Mouse (Mus musculus) intestine, embryonic 14.5 days (tissue): ENCODE measurements around the gene Mindy4. TPM values are rescaled to one million over a fixed set of nuclear protein-coding genes. Genes with fewer than 3 reads are reported as not detected.

ENCODE experiments used
- ATAC-seq: fragments of 200-750 bp; cut with Nextera tagmentation; replicated peaks from 2 replicates; pipeline ENCODE4 v1.8.0; 2017; ENCODE audit warnings: low read depth, moderate number of reproducible peaks, moderate TSS enrichment, moderate library complexity; ENCODE audit not compliant: low FRiP score, low TSS enrichment
- DNase-seq: peaks from one replicate; pipeline ENCODE4 v3.0.0-alpha.2; 2018; ENCODE audit warnings: low spot score
- H3K27ac ChIP-seq: fragments of 300-500 bp; sonication (generic); 2 replicates; pipeline ENCODE4 v1.5.1; 2014; ENCODE audit warnings: low read depth, mild to moderate bottlenecking, control low read depth
- H3K27me3 ChIP-seq: fragments of 300-500 bp; sonication (generic); replicated peaks from 2 replicates; pipeline ENCODE4 v1.6.1; 2014; ENCODE audit warnings: low read length, control low read depth; ENCODE audit not compliant: control insufficient read depth, insufficient read depth
- H3K36me3 ChIP-seq: fragments of 300-500 bp; sonication (generic); 2 replicates; pipeline ENCODE4 v1.6.1; 2014; ENCODE audit warnings: low read length, control low read depth; ENCODE audit not compliant: control insufficient read depth, insufficient read depth
- H3K4me1 ChIP-seq: fragments of 300-500 bp; sonication (generic); replicated peaks from 2 replicates; pipeline ENCODE4 v1.6.1; 2014; ENCODE audit warnings: low read length, control low read depth, mixed read lengths; ENCODE audit not compliant: control insufficient read depth, insufficient read depth
- H3K4me2 ChIP-seq: fragments of 300-500 bp; sonication (generic); 2 replicates; pipeline ENCODE4 v1.6.1; 2014; ENCODE audit warnings: low read length
- H3K4me3 ChIP-seq: fragments of 300-500 bp; sonication (generic); 2 replicates; pipeline ENCODE4 v1.5.1; 2014; ENCODE audit warnings: low read depth, low read length, control low read depth, mixed read lengths
- H3K9ac ChIP-seq: fragments of 300-500 bp; sonication (generic); 2 replicates; pipeline ENCODE4 v1.6.1; 2014; ENCODE audit warnings: mild to moderate bottlenecking, low read length
- H3K9me3 ChIP-seq: fragments of 300-500 bp; sonication (generic); 2 replicates; pipeline ENCODE4 v1.6.1; 2016; ENCODE audit warnings: low read length, control low read depth; ENCODE audit not compliant: control insufficient read depth
- WGBS: fragments of 180-500 bp; shearing (Covaris S2); extraction: QIAGEN DNeasy Blood & Tissue Kit; methylation state at CpG from one replicate; pipeline ENCODE4 v1.1.7; 2014; 5-methylcytosine and 5-hydroxymethylcytosine counted together
- polyA plus RNA-seq: library from polyadenylated mRNA; unstranded; fragments of >200 nt; fragmentation: Nextera tagmentation; extraction: Ambion mirVana; gene quantifications from 2 replicates; pipeline ENCODE4 v1.2.1, GENCODE M21; 2014

Mindy4 gene
- polyA plus RNA-seq, 1 experiment from 2014 or later = 10.9 TPM

DNA sequence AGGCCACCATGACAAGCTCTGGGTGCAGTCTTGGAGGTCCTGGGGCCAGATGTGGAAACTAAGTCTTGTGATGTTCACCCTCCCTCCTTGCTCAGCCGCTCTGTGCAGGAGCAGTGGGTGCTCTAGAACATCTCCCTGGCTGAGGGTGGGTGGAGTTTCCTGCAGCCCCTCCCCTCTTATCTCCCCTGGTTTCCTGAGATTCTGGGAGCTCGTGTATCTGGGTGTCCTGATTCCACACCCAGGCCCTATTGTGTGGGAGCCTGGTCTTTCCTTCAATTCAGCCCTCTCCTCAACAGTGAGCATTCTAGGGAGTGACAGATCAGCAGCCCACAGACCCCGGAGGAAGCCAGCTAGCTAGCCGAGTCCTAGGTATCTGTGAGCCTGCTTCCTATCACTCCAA is 123.1 kb downstream of the Mindy4 start:
- Histone ChIP-seq H3K9me3 (no peaks in the 10 kb centered on the region), H3K4me3 (no peak overlapping the region), H3K27ac (no peak overlapping the region), H3K9ac (no peak overlapping the region), H3K4me2 (no peak overlapping the region), H3K4me1 (peaks cover 4% of the 10 kb centered on the region; the same call in 1 of the 2 replicates), H3K36me3 (no peaks in the 10 kb centered on the region), H3K27me3 (no peaks in the 10 kb centered on the region)
- ATAC-seq = no peak
- no peak for DNase-seq
- 49% methylated on average over 4 of the region's 4 CpGs for WGBS

- H3K36me3 ChIP-seq = no peaks in the 10 kb centered on the region
These were observed 124.1 kb downstream of the Mindy4 start for GRCm38 (mm10) chr6:55327326-55327725.

GRCm38 (mm10) chr6:55328179-55328578 is 125.0 kb downstream of the Mindy4 start:
- DNase-seq (no peak), ATAC-seq (no peak)
- Histone ChIP-seq H3K4me3 (no peak overlapping the region), H3K9me3 (no peaks in the 10 kb centered on the region), H3K4me2 (no peak overlapping the region), H3K9ac (no peak overlapping the region), H3K4me1 (peaks cover 9% of the 10 kb centered on the region; the same call in 1 of the 2 replicates), H3K36me3 (no peaks in the 10 kb centered on the region), H3K27me3 (no peaks in the 10 kb centered on the region), H3K27ac (no peak overlapping the region)
- WGBS = 67% methylated on average over 4 of the region's 4 CpGs

More at GRCm38 (mm10) chr6:55327326-55327725, 124.1 kb downstream of the Mindy4 start:
- Histone ChIP-seq H3K27ac (no peak overlapping the region), H3K4me2 (no peak overlapping the region), H3K9me3 (no peaks in the 10 kb centered on the region), H3K27me3 (no peaks in the 10 kb centered on the region), H3K4me3 (no peak overlapping the region), H3K4me1 (peaks cover 9% of the 10 kb centered on the region; the same call in 1 of the 2 replicates), H3K9ac (no peak overlapping the region)
- WGBS = 68% methylated on average over 13 of the region's 13 CpGs
- ATAC-seq = no peak
- no peak for DNase-seq

DNA sequence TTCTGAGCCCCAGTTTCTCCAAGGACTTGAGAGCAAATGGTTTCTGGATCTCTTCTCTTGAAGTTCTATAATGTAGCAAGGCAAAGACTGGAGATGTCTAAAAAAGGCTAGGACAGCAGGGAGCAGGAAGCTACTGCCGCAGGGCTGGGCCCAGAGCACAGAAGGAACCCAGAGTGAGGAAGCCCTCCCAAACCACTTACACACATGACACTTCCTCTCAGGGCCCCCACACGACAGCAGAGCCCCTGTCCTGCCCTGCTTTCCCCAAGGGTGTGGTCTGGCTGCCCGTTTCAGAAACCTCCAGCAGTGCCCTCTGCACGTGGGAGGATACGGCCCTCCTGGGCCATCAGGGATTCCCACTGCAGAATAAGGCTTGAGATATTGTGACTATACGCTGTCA is 128.1 kb downstream of the Mindy4 start:
- no peaks in the 10 kb centered on the region for H3K9me3 ChIP-seq
- ATAC-seq = no peak
- 57% methylated on average over 6 of the region's 6 CpGs for WGBS

GRCm38 (mm10) chr6:55332100-55332772 is 129.1 kb downstream of the Mindy4 start:
- H3K4me3 ChIP-seq = no peak overlapping the region
- H3K27me3 ChIP-seq = no peaks in the 10 kb centered on the region
- no peak overlapping the region for H3K9ac ChIP-seq
- H3K4me1 ChIP-seq = peaks cover 17% of the 10 kb centered on the region
- DNase-seq = no peak
- no peak overlapping the region for H3K27ac ChIP-seq
- ATAC-seq = no peak
- H3K4me2 ChIP-seq = no peak overlapping the region
- no peaks in the 10 kb centered on the region for H3K36me3 ChIP-seq
- H3K9me3 ChIP-seq = no peaks in the 10 kb centered on the region
- 61% methylated on average over 5 of the region's 5 CpGs for WGBS

More for the DNA sequence above, 128.1 kb downstream of the Mindy4 start:
- no peak for DNase-seq
- peaks cover 14% of the 10 kb centered on the region for H3K4me1 ChIP-seq
- no peaks in the 10 kb centered on the region for H3K36me3 ChIP-seq
- no peaks in the 10 kb centered on the region for H3K27me3 ChIP-seq
- no peak overlapping the region for H3K9ac ChIP-seq
- H3K27ac ChIP-seq = no peak overlapping the region
- H3K4me2 ChIP-seq = no peak overlapping the region
- H3K4me3 ChIP-seq = no peak overlapping the region

- no peak overlapping the region for H3K4me3 ChIP-seq
- DNase-seq = no peak
- no peaks in the 10 kb centered on the region for H3K9me3 ChIP-seq
- no peak overlapping the region for H3K9ac ChIP-seq
- no peak overlapping the region for H3K4me2 ChIP-seq
- ATAC-seq = no peak
- no peak overlapping the region for H3K27ac ChIP-seq
- WGBS = 75% methylated on average over 6 of the region's 6 CpGs
- peaks cover 15% of the 10 kb centered on the region for H3K4me1 ChIP-seq
- H3K27me3 ChIP-seq = no peaks in the 10 kb centered on the region
- H3K36me3 ChIP-seq = no peaks in the 10 kb centered on the region
These were observed 129.6 kb downstream of the Mindy4 start for GRCm38 (mm10) chr6:55332773-55333109.

DNA sequence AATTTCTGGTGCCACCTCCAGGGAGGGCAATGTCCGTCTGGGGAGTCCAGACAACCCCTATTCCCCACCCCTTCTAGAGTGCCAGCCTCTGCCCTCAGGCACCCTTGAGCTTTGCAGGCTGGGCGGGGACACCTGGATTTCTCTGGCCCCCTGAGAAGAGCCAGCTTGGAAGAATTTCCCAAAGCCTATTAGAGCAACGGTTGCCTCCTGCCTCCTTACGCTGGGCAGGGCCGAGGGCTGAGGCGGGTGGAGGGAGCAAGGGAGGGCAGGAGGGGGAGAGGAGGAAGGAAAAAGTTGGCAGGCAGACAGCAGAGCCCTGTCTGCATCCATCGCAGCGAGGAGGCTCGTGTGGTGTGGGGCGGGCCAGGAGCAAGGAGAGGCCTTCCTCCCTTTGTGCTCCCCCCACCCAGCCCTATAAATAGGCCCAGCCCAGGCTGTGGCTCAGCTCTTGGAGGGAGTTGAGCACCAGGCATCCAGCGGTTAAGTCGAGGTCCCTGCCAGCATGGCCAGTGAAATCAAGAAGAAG is 132.9 kb downstream of the Mindy4 start, which contains the start of gene Aqp1:
TSS of gene Aqp1 (plus strand) at position 444 of the 526 bp plus-strand sequence.
- H3K27me3 ChIP-seq = no peaks in the 10 kb centered on the region
- 20% methylated on average over 12 of the region's 12 CpGs for WGBS
- DNase-seq (peak; percentile 63), ATAC-seq (peak; percentile 80)
- H3K4me3 ChIP-seq = no peak within 1 kb of the TSS
- peaks cover 20% of the 10 kb centered on the region for H3K4me1 ChIP-seq
- no peaks in the 10 kb centered on the region for H3K36me3 ChIP-seq
- H3K27ac ChIP-seq = no peak within 1 kb of the TSS
- no peak within 1 kb of the TSS for H3K9ac ChIP-seq
- no peaks in the 10 kb centered on the region for H3K9me3 ChIP-seq
- peak within 1 kb of the TSS; percentile 20; the same call in 1 of the 2 replicates for H3K4me2 ChIP-seq

DNA sequence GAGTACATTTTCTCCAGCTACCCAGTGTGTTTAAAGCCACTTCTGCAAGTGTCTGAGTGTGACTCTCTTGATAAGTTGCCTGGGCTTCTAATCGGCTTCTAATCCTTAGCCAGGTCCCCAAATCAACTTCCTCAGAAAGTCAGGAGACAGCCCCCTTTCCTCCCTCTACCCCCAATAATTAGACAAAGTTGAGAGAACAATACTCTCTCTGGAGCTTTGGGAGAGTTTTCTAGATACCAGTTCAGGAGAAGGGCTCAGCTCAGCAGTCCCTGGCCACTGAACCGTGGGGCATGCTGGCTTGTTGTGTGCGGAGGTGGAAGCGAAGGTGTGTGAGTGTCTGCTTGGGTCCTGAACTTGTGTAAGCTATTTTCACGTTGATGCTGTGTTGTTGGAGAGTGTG is 134.1 kb downstream of the Mindy4 start:
- ATAC-seq = no peak
- no peak overlapping the region for H3K4me2 ChIP-seq
- peaks cover 23% of the 10 kb centered on the region for H3K4me1 ChIP-seq
- no peak overlapping the region for H3K4me3 ChIP-seq
- H3K27ac ChIP-seq = no peak overlapping the region
- no peak overlapping the region for H3K9ac ChIP-seq
- no peaks in the 10 kb centered on the region for H3K9me3 ChIP-seq
- H3K36me3 ChIP-seq = no peaks in the 10 kb centered on the region
- 80% methylated on average over 5 of the region's 5 CpGs for WGBS
- no peaks in the 10 kb centered on the region for H3K27me3 ChIP-seq
- no peak for DNase-seq

DNA sequence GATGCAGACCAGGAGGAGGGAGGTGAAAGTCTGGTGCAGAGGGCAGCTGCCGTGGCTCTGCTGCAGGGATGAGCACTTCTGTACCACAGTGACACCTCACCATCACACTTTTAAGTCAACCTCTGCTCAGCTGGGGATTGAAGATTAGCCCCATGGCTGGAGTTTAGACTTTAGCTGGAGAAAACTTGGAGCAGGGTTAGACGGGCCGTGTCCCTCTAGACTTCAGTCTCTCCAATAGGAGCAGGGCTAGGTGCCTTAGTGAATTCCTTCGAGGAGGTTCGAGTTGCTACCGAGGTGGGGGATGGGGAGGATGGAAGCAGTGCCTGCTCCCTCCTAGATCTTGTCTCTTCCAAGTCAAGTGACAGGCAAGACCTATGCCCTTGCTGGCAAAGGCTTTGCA is 134.9 kb downstream of the Mindy4 start:
- no peaks in the 10 kb centered on the region for H3K27me3 ChIP-seq
- no peak for DNase-seq
- H3K27ac ChIP-seq = no peak overlapping the region
- H3K9me3 ChIP-seq = no peaks in the 10 kb centered on the region
- H3K9ac ChIP-seq = no peak overlapping the region
- WGBS = 47% methylated on average over 6 of the region's 6 CpGs
- ATAC-seq = no peak
- H3K36me3 ChIP-seq = no peaks in the 10 kb centered on the region
- no peak overlapping the region for H3K4me3 ChIP-seq
- H3K4me1 ChIP-seq = peaks cover 27% of the 10 kb centered on the region
- H3K4me2 ChIP-seq = no peak overlapping the region
